Mouse (Mus musculus) forebrain, embryonic 10.5 days (tissue): ENCODE data around the gene Iqch. TPM values are rescaled to one million over a fixed set of nuclear protein-coding genes. Genes with fewer than 3 reads are reported as not detected.

Source experiments
- DNase-seq: peaks from one replicate; pipeline ENCODE4 v3.0.0-alpha.2; 2017; ENCODE audit warnings: low spot score; ENCODE audit errors: extremely low spot score
- H3K27ac ChIP-seq: fragments of 300-500 bp; sonication (generic); 2 replicates; pipeline ENCODE4 v1.5.1; 2016; ENCODE audit warnings: mild to moderate bottlenecking
- H3K27me3 ChIP-seq: fragments of 300-500 bp; sonication (generic); 2 replicates; pipeline ENCODE4 v1.6.1; 2016; ENCODE audit warnings: mild to moderate bottlenecking; ENCODE audit not compliant: poor library complexity, severe bottlenecking
- H3K36me3 ChIP-seq: fragments of 300-500 bp; sonication (generic); replicated peaks from 2 replicates; pipeline ENCODE4 v1.6.1; 2016; ENCODE audit warnings: mild to moderate bottlenecking, moderate library complexity
- H3K4me1 ChIP-seq: fragments of 300-500 bp; sonication (generic); 2 replicates; pipeline ENCODE4 v1.6.1; 2016
- H3K4me3 ChIP-seq: fragments of 300-500 bp; sonication (generic); 2 replicates; pipeline ENCODE4 v1.5.1; 2016; ENCODE audit warnings: mild to moderate bottlenecking, moderate library complexity
- H3K9me3 ChIP-seq: fragments of 300-500 bp; sonication (generic); 2 replicates; pipeline ENCODE4 v1.6.1; 2016; ENCODE audit warnings: mild to moderate bottlenecking, moderate library complexity
- WGBS: fragments of 180-500 bp; shearing (Covaris S2); methylation state at CpG from one replicate; pipeline ENCODE4 v1.1.7; 2016; 5-methylcytosine and 5-hydroxymethylcytosine counted together
- polyA plus RNA-seq: library from polyadenylated mRNA; unstranded; fragments of >200 nt; fragmentation: Nextera tagmentation; extraction: Ambion mirVana; gene quantifications from 2 replicates; pipeline ENCODE4 v1.2.1, GENCODE M21; 2016

Gene Iqch
- polyA plus RNA-seq, 1 experiment from 2014 or later = 0.04 TPM

GRCm38 (mm10) chr9:63609776-63610175 is 7.5 kb upstream of the Iqch start:
- Histone ChIP-seq H3K36me3 (0 out of 2 replicates have a peak, but pooled peaks cover 3% of the 10 kb centered on the region), H3K27ac (no peak overlapping the region), H3K4me1 (peaks cover 80% of the 10 kb centered on the region), H3K4me3 (no peak overlapping the region), H3K27me3 (no peaks in the 10 kb centered on the region), H3K9me3 (no peaks in the 10 kb centered on the region)
- WGBS = 93% methylated on average over 2 of the region's 2 CpGs
- DNase-seq = no peak

- Histone ChIP-seq H3K9me3 (no peaks in the 10 kb centered on the region), H3K36me3 (0 out of 2 replicates have a peak, but pooled peaks cover 3% of the 10 kb centered on the region), H3K27ac (no peak overlapping the region; the same call in 1 of the 2 replicates), H3K4me3 (no peak overlapping the region), H3K27me3 (no peaks in the 10 kb centered on the region), H3K4me1 (peaks cover 80% of the 10 kb centered on the region)
- no peak for DNase-seq
- WGBS = 73% methylated on average over 8 of the region's 8 CpGs
Measured at GRCm38 (mm10) chr9:63609246-63609645, 7.0 kb upstream of the Iqch start.

DNA sequence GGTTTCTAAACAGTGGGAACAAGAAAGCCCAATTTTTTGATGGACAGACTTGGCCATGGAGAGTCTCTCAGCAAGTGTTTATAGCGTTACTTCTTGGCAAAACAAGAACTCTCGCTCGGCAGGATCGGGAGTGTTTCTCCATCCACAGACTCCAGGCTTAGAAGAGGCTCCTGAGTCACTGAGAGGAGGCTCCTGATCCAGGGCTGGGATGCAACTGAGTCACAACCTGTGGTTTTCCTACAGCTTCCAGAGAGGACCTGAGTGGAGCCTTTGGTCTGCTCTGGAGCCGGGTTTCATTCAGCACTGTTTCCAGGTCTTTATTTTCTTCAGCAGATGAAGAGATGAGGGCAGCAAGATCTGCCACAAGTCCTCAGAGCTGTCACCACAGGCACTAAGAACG is 5.7 kb upstream of the Iqch start:
- WGBS = 78% methylated on average over 6 of the region's 6 CpGs
- Histone ChIP-seq H3K4me3 (no peak overlapping the region), H3K27ac (peak overlapping the region; percentile 44; the same call in 1 of the 2 replicates), H3K36me3 (0 out of 2 replicates have a peak, but pooled peaks cover 3% of the 10 kb centered on the region), H3K9me3 (no peaks in the 10 kb centered on the region), H3K27me3 (no peaks in the 10 kb centered on the region), H3K4me1 (peaks cover 80% of the 10 kb centered on the region)
- DNase-seq = no peak

DNA sequence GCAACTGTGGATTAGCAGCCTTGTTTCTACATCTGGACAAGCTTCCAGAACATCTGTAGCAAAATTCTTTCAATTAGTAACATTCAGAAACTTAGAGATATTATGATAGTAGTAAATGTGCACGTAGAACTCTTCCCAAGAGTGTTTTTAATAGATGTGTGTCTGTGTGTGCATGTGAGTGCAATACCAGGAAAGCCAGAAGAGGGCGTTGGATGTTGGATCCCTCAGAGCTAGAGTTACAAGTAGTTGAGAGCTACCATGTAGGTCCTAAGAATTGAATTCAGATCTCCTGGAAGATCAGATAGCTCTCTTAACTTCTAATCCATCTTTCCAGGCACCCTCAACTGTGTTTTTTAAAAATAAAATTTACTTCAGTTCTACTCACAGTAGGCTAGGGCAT is 4.3 kb upstream of the Iqch start:
- no peak overlapping the region for H3K4me3 ChIP-seq
- DNase-seq = no peak
- H3K27me3 ChIP-seq = no peaks in the 10 kb centered on the region
- H3K27ac ChIP-seq = no peak overlapping the region
- H3K4me1 ChIP-seq = peaks cover 78% of the 10 kb centered on the region
- 0 out of 2 replicates have a peak, but pooled peaks cover 3% of the 10 kb centered on the region for H3K36me3 ChIP-seq
- WGBS = 71% methylated on average over 2 of the region's 2 CpGs
- no peaks in the 10 kb centered on the region for H3K9me3 ChIP-seq

DNA sequence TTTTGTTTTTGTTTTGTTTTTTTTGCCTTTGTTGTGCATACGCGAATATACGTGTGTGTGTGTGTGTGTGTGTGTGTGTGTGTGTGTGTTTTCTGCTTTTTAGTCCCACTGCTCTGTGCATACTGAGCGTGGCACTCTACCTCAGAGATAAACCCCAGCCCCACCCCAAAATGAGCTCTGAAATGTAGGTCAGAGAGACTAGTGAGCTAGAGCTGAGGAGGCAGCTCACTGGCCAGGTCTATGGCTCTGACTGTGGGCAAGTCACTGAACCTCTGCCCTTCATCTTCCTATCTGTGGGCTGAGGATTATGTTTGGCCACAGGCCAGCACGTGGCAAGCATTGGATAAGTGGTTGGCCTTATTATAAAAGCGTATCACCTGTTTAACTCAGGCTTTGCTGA is 1.6 kb upstream of the Iqch start:
- H3K36me3 ChIP-seq = no peaks in the 10 kb centered on the region
- peak overlapping the region; percentile 97 for H3K4me3 ChIP-seq
- peak overlapping the region; percentile 15; the same call in 1 of the 2 replicates for H3K27ac ChIP-seq
- H3K4me1 ChIP-seq = peaks cover 53% of the 10 kb centered on the region
- 65% methylated on average over 6 of the region's 6 CpGs for WGBS
- no peaks in the 10 kb centered on the region for H3K9me3 ChIP-seq
- H3K27me3 ChIP-seq = no peaks in the 10 kb centered on the region
- DNase-seq = no peak

GRCm38 (mm10) chr9:63596660-63597059 is 5.6 kb downstream of the Iqch start:
- H3K36me3 ChIP-seq = no peaks in the 10 kb centered on the region
- H3K4me3 ChIP-seq = no peak overlapping the region
- 92% methylated on average over 9 of the region's 9 CpGs for WGBS
- no peaks in the 10 kb centered on the region for H3K4me1 ChIP-seq
- no peak for DNase-seq
- no peaks in the 10 kb centered on the region for H3K9me3 ChIP-seq
- H3K27ac ChIP-seq = no peak overlapping the region
- no peaks in the 10 kb centered on the region for H3K27me3 ChIP-seq

DNA sequence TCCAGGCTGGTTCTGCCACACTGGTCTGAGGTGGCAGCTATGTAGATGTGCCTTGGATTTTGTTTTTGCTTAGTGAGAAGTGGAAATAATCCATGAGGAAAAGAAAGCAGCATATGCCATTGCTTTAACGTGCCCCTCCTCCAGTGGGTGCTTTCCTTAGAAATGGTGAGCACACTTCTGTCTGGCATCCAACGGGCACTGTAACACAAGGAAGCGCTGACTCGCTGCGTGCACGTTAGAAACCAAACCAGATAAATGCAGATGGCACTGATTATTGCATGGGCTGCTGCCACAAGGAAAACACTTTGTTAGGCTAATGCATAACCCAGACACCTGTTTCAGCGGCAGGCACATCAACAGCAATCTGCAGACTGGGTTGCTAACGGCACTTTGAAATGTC is 6.6 kb downstream of the Iqch start:
- H3K27ac ChIP-seq = no peak overlapping the region

DNA sequence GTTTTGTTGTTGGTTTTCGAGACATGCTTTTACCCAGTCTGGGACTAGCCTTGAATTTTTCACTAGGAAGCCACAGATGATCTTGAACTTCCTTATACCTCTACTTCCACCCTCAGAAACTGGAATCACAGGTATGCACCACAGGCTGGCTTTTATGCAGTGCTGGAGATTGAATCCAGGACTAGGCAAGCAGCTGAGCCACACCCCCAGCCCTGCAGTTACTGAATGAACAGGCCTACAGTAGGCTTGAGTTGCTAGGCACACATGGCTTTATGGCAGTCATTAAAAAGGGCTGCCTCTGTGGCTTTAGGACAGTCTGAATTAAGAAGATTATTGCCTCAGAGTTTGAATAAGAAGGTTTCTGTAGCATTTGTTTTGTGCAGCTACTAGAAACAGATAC is 7.3 kb downstream of the Iqch start:
- DNase-seq = no peak
- WGBS = 94% methylated on average over 1 of the region's 1 CpGs
- H3K36me3 ChIP-seq = no peaks in the 10 kb centered on the region

More for the DNA sequence above, 6.6 kb downstream of the Iqch start:
- 90% methylated on average over 8 of the region's 8 CpGs for WGBS
- H3K27me3 ChIP-seq = no peaks in the 10 kb centered on the region
- no peak for DNase-seq
- no peaks in the 10 kb centered on the region for H3K4me1 ChIP-seq
- H3K36me3 ChIP-seq = no peaks in the 10 kb centered on the region
- no peak overlapping the region for H3K4me3 ChIP-seq
- H3K9me3 ChIP-seq = no peaks in the 10 kb centered on the region

GRCm38 (mm10) chr9:63591661-63592256 is 10.5 kb downstream of the Iqch start:
- no peak for DNase-seq
- H3K27ac ChIP-seq = no peak overlapping the region
- H3K36me3 ChIP-seq = no peaks in the 10 kb centered on the region
- H3K4me3 ChIP-seq = no peak overlapping the region
- H3K27me3 ChIP-seq = no peaks in the 10 kb centered on the region
- no peaks in the 10 kb centered on the region; the same call in 1 of the 2 replicates for H3K9me3 ChIP-seq
- 90% methylated on average over 8 of the region's 8 CpGs for WGBS
- H3K4me1 ChIP-seq = no peaks in the 10 kb centered on the region

More for the DNA sequence above, 7.3 kb downstream of the Iqch start:
- Histone ChIP-seq H3K4me1 (no peaks in the 10 kb centered on the region), H3K9me3 (no peaks in the 10 kb centered on the region), H3K27me3 (no peaks in the 10 kb centered on the region), H3K4me3 (no peak overlapping the region), H3K27ac (no peak overlapping the region)

GRCm38 (mm10) chr9:63590592-63590991 is 11.7 kb downstream of the Iqch start:
- Histone ChIP-seq H3K27ac (no peak overlapping the region), H3K27me3 (no peaks in the 10 kb centered on the region), H3K36me3 (no peaks in the 10 kb centered on the region), H3K4me3 (no peak overlapping the region), H3K9me3 (no peaks in the 10 kb centered on the region; the same call in 1 of the 2 replicates), H3K4me1 (no peaks in the 10 kb centered on the region)
- no peak for DNase-seq
- 96% methylated on average over 4 of the region's 4 CpGs for WGBS

- Histone ChIP-seq H3K4me3 (no peak overlapping the region), H3K27ac (no peak overlapping the region), H3K4me1 (no peaks in the 10 kb centered on the region), H3K27me3 (no peaks in the 10 kb centered on the region), H3K9me3 (no peaks in the 10 kb centered on the region; the same call in 1 of the 2 replicates), H3K36me3 (no peaks in the 10 kb centered on the region)
- WGBS = 76% methylated on average over 6 of the region's 6 CpGs
- no peak for DNase-seq
Measured at GRCm38 (mm10) chr9:63589209-63589608, 13.1 kb downstream of the Iqch start.

DNA sequence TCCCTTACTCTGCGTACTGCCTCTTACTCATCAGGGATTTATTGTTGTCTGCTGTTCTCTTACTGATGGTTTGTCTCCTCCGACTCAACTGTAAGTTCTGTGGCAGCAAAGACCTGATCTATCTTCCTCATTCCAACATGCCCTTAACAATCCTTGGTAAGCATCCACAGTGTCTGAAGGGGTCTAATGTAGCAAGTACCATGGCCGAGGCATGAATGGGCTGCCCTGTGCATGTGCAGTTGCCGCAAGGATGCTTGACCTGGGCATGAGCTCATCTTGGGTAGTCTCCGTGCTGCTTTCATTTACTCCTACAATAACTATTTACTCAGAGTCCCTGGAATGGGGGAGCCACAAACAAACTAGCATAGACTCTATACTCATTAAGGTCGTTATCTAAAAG is 17.0 kb downstream of the Iqch start:
- WGBS = 90% methylated on average over 6 of the region's 6 CpGs
- no peaks in the 10 kb centered on the region for H3K36me3 ChIP-seq
- H3K4me3 ChIP-seq = no peak overlapping the region
- no peaks in the 10 kb centered on the region for H3K27me3 ChIP-seq
- no peaks in the 10 kb centered on the region for H3K4me1 ChIP-seq
- no peak for DNase-seq
- no peaks in the 10 kb centered on the region; the same call in 1 of the 2 replicates for H3K9me3 ChIP-seq
- H3K27ac ChIP-seq = no peak overlapping the region

- H3K4me3 ChIP-seq = no peak overlapping the region
- no peaks in the 10 kb centered on the region for H3K27me3 ChIP-seq
- 85% methylated on average over 4 of the region's 4 CpGs for WGBS
- H3K4me1 ChIP-seq = peaks cover 7% of the 10 kb centered on the region; the same call in 1 of the 2 replicates
- H3K36me3 ChIP-seq = no peaks in the 10 kb centered on the region
- H3K27ac ChIP-seq = no peak overlapping the region
- no peak for DNase-seq
- no peaks in the 10 kb centered on the region; the same call in 1 of the 2 replicates for H3K9me3 ChIP-seq
Measured at GRCm38 (mm10) chr9:63581778-63582177, 20.5 kb downstream of the Iqch start.
